Mouse (Mus musculus) v-Abl transformed pro-B cells (cell line): ENCODE measurements around the gene Tiam1.

ENCODE experiments used
- in situ Hi-C, 2 experiments: fragments of 400-800 bp; cut with MboI; formaldehyde crosslinking; loops; one replicate each; pipeline ENCODE4 v1.15.1; 2025; ENCODE audit not compliant: unreplicated experiment in 2 of 2

The Tiam1 gene

DNA sequence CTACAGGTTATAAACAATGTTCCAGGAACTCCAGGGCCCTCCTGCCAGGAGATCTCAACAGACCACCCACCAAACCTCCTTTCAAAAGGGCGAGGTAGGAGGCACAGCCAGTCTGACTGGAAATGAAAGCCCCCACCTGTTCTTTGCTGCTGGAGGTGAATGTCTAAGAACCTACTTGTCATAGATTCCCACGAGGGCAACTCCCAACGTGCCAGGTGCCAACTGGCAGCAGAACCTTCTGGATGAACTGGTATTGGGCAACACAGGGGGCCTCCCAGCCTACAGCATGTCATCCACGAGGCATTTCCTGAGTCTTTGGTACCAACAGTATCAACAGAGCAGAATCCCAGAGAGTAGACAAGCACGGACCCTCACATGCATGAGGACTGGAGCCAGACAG is 282.0 kb downstream of the Tiam1 start:
- in situ Hi-C loops, result no loop called here

DNA sequence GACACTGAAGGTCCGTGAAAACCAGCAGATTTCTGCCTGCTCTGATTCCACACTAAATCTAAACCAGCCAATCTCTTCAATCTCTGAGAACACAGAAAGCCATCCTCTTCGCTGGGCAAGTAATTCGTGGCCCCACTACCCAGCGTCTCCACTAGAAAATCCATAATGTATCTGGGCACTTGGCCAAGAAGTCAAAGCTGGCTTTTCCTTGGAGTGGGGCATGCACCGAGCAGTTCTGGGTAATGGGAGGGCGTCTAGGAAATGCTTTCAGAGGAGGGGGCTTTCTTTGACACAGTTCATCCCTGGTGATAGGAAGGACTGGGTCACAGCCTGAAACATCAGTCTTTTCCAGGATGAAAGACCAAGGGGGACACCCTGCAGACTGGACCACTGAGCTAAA is 282.9 kb downstream of the Tiam1 start:
- in situ Hi-C loops, result no loop called here

- in situ Hi-C loops, result no loop called here
Measured at GRCm38 (mm10) chr16:89857666-89858065, 285.9 kb downstream of the Tiam1 start.

GRCm38 (mm10) chr16:89854731-89855130 is 288.8 kb downstream of the Tiam1 start:
- in situ Hi-C loops, result no loop called here

DNA sequence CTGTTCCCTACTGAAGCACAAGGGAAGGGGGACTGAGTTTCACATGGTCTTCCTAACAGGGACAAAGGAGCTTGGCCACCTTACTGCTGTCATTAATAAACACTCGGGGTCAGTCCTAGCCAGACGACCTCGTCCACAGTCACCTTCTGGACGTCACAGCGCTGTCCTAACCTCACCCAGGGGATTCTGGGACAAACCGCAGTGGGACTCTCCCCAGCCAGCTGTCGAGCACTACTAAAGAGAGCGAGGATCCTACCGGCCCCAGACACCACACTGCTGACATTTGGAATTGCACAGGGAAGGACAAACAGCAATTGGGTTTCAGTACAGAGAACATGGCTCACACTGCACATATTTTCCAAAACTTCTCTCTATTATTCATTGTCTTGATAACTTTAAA is 292.2 kb downstream of the Tiam1 start:
- in situ Hi-C loops, result no loop called here

DNA sequence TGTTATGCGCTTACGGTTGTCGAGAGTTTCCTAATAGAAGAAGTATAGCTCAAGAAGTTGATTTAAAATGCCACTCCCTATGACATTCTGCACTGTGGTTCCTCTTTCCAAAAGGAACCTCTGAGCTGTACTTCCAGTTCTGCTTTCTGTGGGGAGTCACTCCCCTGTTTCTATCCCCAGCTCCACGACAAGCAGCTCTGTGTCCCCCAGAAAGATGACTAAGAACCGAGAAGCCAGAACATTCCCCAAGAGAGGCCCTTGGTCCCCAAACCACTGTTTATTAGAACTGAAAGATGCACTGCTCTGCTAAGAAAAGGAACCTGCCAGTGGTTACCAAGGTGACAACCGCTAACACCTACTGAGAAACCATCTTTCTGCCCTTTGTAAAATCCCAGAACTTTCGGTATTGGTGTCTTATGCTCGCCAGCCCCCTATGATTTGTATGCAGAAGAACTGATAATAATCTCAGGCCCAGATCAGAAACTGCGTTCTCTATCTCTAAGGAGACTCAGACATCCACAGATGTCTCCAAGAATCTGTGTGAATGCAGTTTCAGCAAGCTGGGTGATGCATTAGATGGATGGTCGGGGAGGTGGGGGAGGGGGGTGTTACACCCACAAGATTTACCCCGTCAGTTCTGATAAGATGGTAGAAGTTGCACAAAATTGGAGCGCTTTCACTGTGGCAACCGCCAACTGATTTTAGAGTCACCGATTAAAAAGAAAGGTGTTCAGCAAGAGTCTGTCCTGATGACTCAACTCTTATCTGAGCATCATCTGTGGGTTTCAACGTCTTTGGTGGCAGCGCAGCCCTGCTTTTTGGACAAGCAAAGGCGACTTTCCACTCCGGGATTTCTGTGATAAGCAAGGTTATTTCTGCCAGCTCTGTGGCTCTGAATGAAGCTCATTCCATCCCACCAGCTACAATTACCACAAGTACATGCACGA is 294.6 kb downstream of the Tiam1 start:
- in situ Hi-C loops, result no loop called here

DNA sequence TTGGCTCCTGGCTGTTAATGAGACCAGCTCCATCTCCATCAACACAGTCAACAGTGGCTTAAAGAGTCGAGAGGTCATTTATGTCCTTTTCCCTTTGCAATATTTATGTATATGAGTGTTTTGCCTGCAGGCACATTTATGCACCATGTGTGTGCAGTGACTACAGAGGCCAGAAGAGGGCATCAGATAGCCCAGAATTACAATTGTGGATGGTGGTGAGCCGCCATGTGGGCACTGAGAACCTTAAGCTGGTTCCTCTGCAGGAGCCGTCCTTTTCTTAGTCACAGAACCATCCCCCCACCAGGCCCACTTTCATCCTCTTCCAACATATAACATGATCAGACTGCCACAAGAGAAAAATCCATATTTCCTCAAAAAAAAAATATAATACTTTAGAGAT is 295.4 kb downstream of the Tiam1 start:
- in situ Hi-C loops, result no loop called here

DNA sequence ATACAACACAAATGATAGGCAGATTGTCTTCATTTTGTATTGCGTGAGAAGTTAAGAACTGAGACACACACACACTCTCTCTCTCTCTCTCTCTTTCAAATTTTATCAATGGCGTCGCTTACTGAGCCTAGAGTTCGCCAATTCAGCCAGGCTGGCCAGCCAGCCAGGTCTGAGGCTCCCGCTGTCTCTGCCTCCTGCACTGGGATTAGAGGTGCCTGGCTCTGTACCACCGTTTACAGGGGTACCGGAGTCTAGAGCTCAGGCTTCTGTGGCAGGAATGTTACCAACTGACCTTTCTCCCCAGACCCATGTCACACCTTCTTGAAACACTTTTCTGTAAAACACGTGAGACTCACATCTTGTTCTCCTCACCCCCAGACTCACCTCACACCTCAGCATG is 298.1 kb downstream of the Tiam1 start:
- in situ Hi-C loops, result no loop called here

DNA sequence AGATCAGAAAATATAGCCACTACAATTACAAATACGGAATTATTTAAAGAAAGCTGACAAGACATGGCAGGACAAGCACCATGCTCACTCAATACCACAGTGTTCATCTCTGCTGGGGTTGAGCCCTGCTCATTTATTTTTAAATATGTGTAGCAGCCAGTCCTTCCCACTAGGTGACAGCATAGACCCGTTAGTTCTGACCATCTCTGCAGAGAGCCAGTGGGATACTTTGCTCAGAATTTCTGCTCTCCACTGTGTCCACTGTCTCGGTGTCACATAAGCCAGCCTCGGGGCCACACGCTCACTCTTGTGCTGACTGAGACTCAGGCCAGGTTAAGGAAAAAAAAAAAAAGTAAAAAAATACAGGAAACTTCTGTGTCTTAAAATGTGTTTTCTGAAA is 299.0 kb downstream of the Tiam1 start:
- in situ Hi-C loops, result no loop called here

DNA sequence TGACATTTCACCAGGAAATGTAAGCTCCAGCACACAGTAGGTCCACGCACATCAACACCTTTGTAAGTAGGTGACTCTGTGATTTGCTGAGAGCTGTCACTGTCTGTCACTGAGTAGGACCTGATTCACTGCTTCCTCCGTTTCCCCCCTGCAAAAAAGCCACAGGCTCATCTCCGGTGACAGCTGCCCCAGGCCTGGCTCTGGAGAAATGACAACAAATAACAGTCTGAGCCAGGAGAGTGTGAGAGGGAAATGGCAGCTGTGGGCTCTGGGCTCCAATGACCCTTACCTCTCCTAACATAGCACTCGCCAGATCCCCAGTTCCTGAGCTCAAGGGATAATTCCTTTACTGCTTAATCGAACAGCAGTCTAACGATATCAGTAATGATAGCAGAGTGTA is 301.7 kb downstream of the Tiam1 start:
- in situ Hi-C loops, result no loop called here

GRCm38 (mm10) chr16:89840361-89840760 is 303.2 kb downstream of the Tiam1 start:
- in situ Hi-C loops, result no loop called here

DNA sequence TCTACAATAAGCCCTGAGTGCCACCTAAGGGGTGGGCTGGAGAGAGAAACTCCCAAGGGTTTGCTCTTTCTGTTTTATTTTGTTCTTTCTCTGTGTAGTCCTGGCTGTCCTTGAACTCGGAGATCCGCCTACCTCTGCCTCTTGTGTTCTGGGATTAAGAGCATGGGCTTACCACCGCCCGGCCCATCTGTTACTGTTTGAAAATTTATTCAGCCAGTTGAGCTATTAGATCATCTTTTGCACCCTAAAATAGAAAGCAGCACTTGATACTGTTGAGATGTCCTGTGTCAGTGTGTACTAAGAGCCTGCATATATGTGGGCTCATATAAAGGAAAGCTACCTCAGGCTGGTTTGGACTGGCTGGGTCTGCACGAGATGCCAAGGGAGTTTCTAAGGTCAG is 303.7 kb downstream of the Tiam1 start:
- in situ Hi-C loops, result no loop called here

GRCm38 (mm10) chr16:89837096-89837495 is 306.5 kb downstream of the Tiam1 start:
- in situ Hi-C loops, result no loop called here

DNA sequence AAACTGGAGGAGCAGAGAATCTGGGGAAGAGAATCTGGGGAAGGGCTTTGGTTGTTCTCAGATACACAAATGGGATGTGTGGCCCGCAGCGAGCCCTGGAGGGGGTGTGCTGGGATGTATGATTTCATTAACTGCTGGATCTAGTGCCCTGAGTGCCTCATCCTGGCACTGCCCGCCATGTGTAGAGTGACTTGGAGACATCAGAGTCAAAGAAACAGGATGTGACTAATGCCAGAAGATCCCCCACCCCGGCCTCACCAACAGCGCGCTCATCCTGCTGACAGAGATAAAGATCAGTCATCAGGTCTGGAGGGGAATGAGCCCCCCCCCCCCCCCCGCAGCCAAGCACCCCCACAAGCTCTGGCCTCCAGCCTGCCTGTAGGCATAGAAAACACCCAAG is 308.0 kb downstream of the Tiam1 start:
- in situ Hi-C loops, result no loop called here

GRCm38 (mm10) chr16:89833011-89833410 is 310.6 kb downstream of the Tiam1 start:
- in situ Hi-C loops, result no loop called here

GRCm38 (mm10) chr16:89831172-89831571 is 312.4 kb downstream of the Tiam1 start:
- in situ Hi-C loops, result no loop called here

DNA sequence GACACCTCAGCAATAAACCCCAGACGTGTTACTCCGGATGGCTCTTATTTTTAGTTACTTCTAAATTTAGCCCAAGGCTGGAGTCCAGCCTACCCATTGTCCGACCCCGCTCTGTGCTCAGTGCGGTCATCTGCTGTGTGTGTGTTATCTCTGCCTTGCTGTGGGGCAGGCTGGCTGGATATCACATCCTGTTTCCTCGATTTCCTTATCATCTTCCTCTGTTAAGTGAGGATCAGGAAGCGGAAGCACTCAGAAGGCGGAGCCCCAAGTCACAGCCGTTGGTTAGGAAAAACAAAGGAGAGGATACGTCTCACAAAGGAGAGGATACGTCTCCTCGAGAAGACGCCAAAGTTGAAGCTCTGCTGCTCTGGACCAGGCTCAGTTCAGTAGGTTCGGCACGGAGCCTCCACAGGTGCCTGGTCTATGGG is 313.3 kb downstream of the Tiam1 start:
- in situ Hi-C loops, result no loop called here

GRCm38 (mm10) chr16:89827496-89828125 is 316.0 kb downstream of the Tiam1 start:
- in situ Hi-C loops, result no loop called here

GRCm38 (mm10) chr16:89825875-89826274 is 317.7 kb downstream of the Tiam1 start:
- in situ Hi-C loops, result no loop called here

DNA sequence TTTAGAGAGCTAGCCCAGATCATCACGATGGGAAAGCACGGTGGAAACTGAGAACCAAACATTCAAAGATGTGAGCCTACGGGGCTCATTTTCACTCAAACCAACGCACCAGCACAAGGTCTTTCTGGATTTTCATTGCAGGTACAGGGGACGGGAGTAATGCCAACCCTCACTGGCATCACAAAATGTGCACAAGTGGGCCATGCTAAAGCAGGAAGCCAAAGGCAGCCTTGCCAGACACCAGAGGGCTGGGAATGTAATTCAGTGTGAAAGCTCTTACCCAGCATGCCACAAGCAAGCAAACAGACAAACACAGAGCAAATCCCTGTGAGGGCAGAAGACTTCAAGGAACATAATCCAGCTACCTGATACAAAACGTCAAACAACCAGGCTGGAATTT is 320.7 kb downstream of the Tiam1 start:
- in situ Hi-C loops, result no loop called here

DNA sequence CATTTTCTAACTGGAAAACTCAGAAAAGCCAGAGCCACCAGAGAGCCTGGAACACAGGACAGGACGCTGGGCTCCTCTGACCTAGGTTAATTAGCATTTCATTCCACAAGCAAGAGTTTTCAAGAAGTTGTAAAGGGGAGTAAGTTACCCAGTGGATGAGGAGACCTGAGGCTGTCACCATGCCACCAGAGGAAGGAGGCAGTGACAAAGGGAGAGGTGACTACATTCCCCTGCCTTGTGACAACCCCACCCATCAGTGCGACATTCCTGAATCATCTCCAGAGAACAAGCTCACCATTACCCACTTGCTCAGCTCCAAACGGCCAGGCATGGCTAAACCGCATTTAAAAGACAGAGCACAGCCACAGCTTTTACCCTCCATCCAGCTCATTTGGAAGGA is 324.9 kb downstream of the Tiam1 start:
- in situ Hi-C loops, result no loop called here
